Mouse (Mus musculus): ENCODE results near the gene Gm11168. TPM values are rescaled to one million over a fixed set of nuclear protein-coding genes. Genes with fewer than 3 reads are reported as not detected.
"Not testable (repeated sequence)": the region's sequence is repeated elsewhere in the genome, so short reads cannot be mapped to it uniquely, and the experiment has no call there.

Gene Gm11168
- polyA plus RNA-seq (2016; fragmentation: Nextera tagmentation; extraction: Ambion mirVana), result not detected in 2 replicates

DNA sequence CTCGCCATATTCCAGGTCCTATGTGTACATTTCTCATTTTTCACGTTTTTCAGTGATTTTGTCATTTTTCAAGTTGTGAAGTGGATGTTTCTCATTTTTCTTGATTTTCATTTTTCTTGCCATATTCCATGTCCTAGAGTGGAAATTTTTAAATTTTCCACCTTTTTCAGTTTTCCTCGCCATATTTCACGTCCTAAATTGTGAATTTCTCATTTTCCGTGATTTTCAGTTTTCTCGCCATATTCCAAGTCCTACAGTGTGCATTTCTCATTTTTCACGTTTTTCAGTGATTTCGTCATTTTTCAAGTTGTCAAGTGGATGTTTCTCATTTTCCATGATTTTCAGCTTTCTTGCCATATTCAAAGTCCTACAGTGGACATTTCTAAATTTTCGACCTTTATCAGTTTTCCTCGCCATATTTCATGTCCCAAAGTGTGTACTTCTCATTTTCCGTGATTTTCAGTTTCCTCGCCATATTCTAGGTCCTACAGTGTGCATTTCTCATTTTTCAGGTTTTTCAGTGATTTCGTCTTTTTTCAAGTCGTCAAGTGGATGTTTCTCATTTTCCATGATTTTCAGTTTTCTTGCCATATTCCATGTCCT, at the start of gene Gm11168:
Gm11168 (plus strand) TSS at position 553 of the 603 bp plus-strand sequence.
- not testable (repeated sequence) for H3K27ac ChIP-seq

DNA sequence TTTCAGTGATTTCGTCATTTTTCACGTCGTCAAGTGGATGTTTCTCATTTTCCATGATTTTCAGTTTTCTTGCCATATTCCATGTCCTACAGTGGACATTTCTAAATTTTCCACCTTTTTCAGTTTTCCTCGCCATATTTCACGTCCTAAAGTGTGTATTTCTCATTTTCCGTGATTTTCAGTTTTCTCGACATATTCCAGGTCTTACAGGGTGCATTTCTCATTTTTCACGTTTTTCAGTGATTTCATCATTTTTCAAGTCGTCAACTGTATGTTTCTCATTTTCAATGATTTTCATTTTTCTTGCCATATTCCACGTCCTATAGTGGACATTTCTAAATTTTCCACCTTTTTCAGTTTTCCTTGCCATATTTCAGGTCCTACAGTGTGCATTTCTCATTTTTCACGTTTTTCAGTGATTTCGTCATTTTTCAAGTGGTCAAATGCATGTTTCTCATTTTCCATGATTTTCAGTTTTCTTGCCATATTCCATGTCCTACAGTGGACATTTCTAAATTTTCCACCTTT, 2.6 kb upstream of the Gm11168 start, which contains the start of gene Gm10722:
Gm10722 (plus strand) TSS at position 478 of the 528 bp plus-strand sequence.
- 67% methylated on average over 12 of the region's 12 CpGs for WGBS

More for the DNA sequence above, at the start of gene Gm11168:
- not testable (repeated sequence) for DNase-seq (ENCODE audit: low spot score); H3K9me3 ChIP-seq; H3K4me1 ChIP-seq; H3K4me3 ChIP-seq; H3K27me3 ChIP-seq (ENCODE audit: insufficient read depth, poor library complexity, severe bottlenecking); H3K36me3 ChIP-seq
- 66% methylated on average over 6 of the region's 14 CpGs for WGBS

DNA sequence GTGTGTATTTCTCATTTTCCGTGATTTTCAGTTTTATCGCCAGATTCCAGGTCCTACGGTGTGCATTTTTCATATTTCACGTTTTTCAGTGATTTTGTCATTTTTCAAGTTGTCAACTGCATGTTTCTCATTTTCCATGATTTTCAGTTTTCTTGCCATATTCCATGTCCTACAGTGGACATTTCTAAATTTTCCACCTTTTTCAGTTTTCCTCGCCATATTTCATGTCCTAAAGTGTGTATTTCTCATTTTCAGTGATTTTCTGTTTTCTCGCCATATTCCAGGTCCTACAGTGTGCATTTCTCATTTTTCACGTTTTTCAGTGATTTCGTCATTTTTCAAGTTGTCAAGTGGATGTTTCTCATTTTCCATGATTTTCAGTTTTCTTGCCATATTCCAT, 2.1 kb upstream of the Gm11168 start:
- not testable (repeated sequence) for H3K4me3 ChIP-seq; H3K4me1 ChIP-seq; H3K36me3 ChIP-seq; H3K9me3 ChIP-seq; H3K27ac ChIP-seq; H3K27me3 ChIP-seq (ENCODE audit: insufficient read depth, poor library complexity, severe bottlenecking); DNase-seq (ENCODE audit: low spot score)
- 60% methylated on average over 8 of the region's 8 CpGs for whole genome bisulfite sequencing

More for the DNA sequence above, 2.6 kb upstream of the Gm11168 start, which contains the start of gene Gm10722:
- H3K36me3 ChIP-seq; H3K4me3 ChIP-seq; H3K27ac ChIP-seq; H3K9me3 ChIP-seq; H3K27me3 ChIP-seq (ENCODE audit: insufficient read depth, poor library complexity, severe bottlenecking); H3K4me1 ChIP-seq: not testable (repeated sequence)
- peak; percentile 75 for DNase-seq (ENCODE audit: low spot score)

DNA sequence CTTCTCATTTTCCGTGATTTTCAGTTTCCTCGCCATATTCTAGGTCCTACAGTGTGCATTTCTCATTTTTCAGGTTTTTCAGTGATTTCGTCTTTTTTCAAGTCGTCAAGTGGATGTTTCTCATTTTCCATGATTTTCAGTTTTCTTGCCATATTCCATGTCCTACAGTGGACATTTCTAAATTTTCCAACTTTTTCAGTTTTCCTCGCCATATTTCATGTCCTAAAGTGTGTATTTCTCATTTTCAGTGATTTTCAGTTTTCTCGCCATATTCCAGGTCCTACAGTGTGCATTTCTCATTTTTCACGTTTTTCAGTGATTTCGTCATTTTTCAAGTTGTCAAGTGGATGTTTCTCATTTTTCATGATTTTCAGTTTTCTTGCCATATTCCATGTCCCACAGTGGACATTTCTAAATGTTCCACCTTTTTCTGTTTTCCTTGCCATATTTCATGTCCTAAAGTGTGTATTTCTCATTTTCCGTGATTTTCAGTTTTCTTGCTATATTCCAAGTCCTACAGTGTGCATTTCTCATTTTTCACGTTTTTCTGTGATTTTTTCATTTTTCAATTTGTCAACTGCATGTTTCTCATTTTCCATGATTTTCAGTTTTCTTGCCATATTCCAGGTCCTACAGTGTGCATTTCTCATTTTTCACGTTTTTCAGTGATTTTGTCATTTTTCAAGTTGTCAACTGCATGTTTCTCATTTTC, 1.0 kb upstream of the Gm11168 start:
- H3K27ac ChIP-seq; H3K27me3 ChIP-seq (ENCODE audit: insufficient read depth, poor library complexity, severe bottlenecking); H3K9me3 ChIP-seq; H3K4me1 ChIP-seq; H3K36me3 ChIP-seq; H3K4me3 ChIP-seq: not testable (repeated sequence)
- peak; percentile 90 for DNase-seq (ENCODE audit: low spot score)
- WGBS, result 62% methylated on average over 9 of the region's 11 CpGs

DNA sequence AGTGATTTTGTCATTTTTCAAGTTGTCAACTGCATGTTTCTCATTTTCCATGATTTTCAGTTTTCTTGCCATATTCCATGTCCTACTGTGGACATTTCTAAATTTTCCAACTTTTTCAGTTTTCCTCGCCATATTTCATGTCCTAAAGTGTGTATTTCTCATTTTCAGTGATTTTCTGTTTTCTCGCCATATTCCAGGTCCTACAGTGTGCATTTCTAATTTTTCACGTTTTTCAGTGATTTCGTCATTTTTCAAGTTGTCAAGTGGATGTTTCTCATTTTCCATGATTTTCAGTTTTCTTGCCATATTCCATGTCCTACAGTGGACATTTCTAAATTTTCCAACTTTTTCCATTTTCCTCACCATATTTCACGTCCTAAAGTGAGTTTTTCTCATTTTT, 3.0 kb downstream of the Gm11168 start:
- H3K4me3 ChIP-seq; H3K27ac ChIP-seq; H3K27me3 ChIP-seq (ENCODE audit: insufficient read depth, poor library complexity, severe bottlenecking); DNase-seq (ENCODE audit: low spot score); H3K4me1 ChIP-seq; H3K9me3 ChIP-seq; H3K36me3 ChIP-seq: not testable (repeated sequence)
- WGBS, result 80% methylated on average over 1 of the region's 5 CpGs

DNA sequence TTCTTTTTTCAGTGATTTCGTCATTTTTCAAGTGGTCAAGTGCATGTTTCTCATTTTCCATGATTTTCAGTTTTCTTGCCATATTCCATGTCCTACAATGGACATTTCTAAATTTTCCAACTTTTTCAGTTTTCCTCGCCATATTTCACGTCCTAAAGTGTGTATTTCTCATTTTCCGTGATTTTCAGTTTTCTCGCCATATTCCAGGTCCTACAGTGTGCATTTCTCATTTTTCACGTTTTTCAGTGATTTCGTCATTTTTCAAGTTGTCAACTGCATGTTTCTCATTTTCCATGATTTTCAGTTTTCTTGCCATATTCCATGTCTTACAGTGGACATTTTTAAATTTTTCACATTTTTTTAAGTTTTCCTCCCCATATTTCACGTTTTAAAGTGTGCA, 3.5 kb downstream of the Gm11168 start:
- H3K27me3 ChIP-seq (ENCODE audit: insufficient read depth, poor library complexity, severe bottlenecking); H3K9me3 ChIP-seq; H3K4me1 ChIP-seq; H3K36me3 ChIP-seq; H3K4me3 ChIP-seq; DNase-seq (ENCODE audit: low spot score); H3K27ac ChIP-seq: not testable (repeated sequence)
- 69% methylated on average over 8 of the region's 8 CpGs for WGBS

DNA sequence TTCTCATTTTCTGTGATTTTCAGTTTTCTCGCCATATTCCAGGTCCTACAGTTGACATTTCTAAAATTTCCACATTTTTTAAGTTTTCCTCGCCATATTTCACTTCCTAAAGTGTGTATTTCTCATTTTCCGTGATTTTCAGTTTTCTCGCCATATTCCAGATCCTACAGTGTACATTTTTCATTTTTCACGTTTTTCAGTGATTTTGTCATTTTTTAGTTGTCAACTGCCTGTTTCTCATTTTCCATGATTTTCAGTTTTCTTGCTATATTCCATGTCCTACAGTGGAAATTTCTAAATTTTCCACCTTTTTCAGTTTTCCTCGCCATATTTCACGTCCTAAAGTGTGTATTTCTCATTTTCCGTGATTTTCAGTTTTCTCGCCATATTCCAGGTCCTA, 4.1 kb downstream of the Gm11168 start:
- H3K9me3 ChIP-seq; H3K27me3 ChIP-seq (ENCODE audit: insufficient read depth, poor library complexity, severe bottlenecking); H3K36me3 ChIP-seq; H3K4me3 ChIP-seq; H3K27ac ChIP-seq; H3K4me1 ChIP-seq: not testable (repeated sequence)
- 71% methylated on average over 8 of the region's 9 CpGs for WGBS
- peak; percentile 75 for DNase-seq (ENCODE audit: low spot score)

DNA sequence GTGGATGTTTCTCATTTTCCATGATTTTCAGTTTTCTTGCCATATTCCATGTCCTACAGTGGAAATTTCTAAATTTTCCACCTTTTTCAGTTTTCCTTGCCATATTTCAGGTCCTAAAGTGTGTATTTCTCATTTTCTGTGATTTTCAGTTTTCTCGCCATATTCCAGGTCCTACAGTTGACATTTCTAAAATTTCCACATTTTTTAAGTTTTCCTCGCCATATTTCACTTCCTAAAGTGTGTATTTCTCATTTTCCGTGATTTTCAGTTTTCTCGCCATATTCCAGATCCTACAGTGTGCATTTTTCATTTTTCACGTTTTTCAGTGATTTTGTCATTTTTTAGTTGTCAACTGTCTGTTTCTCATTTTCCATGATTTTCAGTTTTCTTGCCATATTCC, 6.2 kb downstream of the Gm11168 start:
- H3K4me3 ChIP-seq; H3K4me1 ChIP-seq; H3K9me3 ChIP-seq; H3K36me3 ChIP-seq; H3K27ac ChIP-seq; H3K27me3 ChIP-seq (ENCODE audit: insufficient read depth, poor library complexity, severe bottlenecking); DNase-seq (ENCODE audit: low spot score): not testable (repeated sequence)
- no CpG with 5 or more reads among the region's 5 CpGs for WGBS

DNA sequence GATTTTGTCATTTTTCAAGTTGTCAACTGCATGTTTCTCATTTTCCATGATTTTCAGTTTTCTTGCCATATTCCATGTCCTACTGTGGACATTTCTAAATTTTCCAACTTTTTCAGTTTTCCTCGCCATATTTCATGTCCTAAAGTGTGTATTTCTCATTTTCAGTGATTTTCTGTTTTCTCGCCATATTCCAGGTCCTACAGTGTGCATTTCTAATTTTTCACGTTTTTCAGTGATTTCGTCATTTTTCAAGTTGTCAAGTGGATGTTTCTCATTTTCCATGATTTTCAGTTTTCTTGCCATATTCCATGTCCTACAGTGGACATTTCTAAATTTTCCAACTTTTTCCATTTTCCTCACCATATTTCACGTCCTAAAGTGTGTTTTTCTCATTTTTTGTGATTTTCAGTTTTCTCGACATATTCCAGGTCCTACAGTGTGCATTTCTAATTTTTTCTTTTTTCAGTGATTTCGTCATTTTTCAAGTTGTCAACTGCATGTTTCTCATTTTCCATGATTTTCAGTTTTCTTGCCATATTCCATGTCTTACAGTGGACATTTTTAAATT, 9.0 kb downstream of the Gm11168 start:
- not testable (repeated sequence) for H3K9me3 ChIP-seq; H3K27ac ChIP-seq; H3K4me1 ChIP-seq; H3K36me3 ChIP-seq; H3K4me3 ChIP-seq; H3K27me3 ChIP-seq (ENCODE audit: insufficient read depth, poor library complexity, severe bottlenecking); DNase-seq (ENCODE audit: low spot score)
- 74% methylated on average over 3 of the region's 7 CpGs for WGBS

DNA sequence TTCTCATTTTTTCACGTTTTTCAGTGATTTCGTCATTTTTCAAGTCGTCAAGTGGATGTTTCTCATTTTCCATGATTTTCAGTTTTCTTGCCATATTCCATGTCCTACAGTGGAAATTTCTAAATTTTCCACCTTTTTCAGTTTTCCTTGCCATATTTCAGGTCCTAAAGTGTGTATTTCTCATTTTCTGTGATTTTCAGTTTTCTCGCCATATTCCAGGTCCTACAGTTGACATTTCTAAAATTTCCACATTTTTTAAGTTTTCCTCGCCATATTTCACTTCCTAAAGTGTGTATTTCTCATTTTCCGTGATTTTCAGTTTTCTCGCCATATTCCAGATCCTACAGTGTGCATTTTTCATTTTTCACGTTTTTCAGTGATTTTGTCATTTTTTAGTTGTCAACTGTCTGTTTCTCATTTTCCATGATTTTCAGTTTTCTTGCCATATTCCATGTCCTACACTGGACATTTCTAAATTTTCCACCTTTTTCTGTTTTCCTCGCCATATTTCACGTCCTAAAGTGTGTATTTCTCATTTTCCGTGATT, 9.7 kb downstream of the Gm11168 start, which contains the start of gene Gm10721:
Gm10721 (plus strand) TSS at position 408 of the 547 bp plus-strand sequence.
- not testable (repeated sequence) for H3K27ac ChIP-seq; H3K4me1 ChIP-seq; DNase-seq (ENCODE audit: low spot score); H3K36me3 ChIP-seq; H3K4me3 ChIP-seq; H3K9me3 ChIP-seq; H3K27me3 ChIP-seq (ENCODE audit: insufficient read depth, poor library complexity, severe bottlenecking)
- WGBS, result no CpG with 5 or more reads among the region's 11 CpGs

DNA sequence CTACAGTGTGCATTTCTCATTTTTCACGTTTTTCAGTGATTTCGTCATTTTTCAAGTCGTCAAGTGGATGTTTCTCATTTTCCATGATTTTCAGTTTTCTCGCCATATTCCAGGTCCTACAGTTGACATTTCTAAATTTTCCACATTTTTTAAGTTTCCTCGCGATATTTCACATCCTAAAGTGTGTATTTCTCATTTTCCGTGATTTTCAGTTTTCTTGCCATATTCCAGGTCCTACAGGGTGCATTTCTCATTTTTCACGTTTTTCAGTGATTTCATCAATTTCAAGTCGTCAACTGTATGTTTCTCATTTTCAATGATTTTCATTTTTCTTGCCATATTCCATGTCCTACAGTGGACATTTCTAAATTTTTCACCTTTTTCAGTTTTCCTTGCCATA, 12.2 kb downstream of the Gm11168 start, which contains the start of gene Gm10720:
Gm10720 (plus strand) TSS at position 301 of the 400 bp plus-strand sequence.
- not testable (repeated sequence) for H3K27ac ChIP-seq; H3K4me1 ChIP-seq; DNase-seq (ENCODE audit: low spot score); H3K9me3 ChIP-seq; H3K27me3 ChIP-seq (ENCODE audit: insufficient read depth, poor library complexity, severe bottlenecking); H3K4me3 ChIP-seq; H3K36me3 ChIP-seq
- WGBS, result 68% methylated on average over 5 of the region's 9 CpGs

DNA sequence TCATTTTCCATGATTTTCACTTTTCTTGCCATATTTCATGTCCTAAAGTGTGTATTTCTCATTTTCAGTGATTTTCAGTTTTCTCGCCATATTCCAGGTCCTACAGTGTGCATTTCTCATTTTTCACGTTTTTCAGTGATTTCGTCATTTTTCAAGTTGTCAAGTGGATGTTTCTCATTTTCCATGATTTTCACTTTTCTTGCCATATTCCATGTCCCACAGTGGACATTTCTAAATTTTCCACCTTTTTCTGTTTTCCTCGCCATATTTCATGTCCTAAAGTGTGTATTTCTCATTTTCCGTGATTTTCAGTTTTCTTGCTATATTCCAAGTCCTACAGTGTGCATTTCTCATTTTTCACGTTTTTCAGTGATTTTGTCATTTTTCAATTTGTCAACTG, 12.8 kb downstream of the Gm11168 start:
- H3K27ac ChIP-seq; H3K9me3 ChIP-seq; H3K4me1 ChIP-seq; DNase-seq (ENCODE audit: low spot score); H3K27me3 ChIP-seq (ENCODE audit: insufficient read depth, poor library complexity, severe bottlenecking); H3K4me3 ChIP-seq; H3K36me3 ChIP-seq: not testable (repeated sequence)
- WGBS, result 71% methylated on average over 6 of the region's 6 CpGs

DNA sequence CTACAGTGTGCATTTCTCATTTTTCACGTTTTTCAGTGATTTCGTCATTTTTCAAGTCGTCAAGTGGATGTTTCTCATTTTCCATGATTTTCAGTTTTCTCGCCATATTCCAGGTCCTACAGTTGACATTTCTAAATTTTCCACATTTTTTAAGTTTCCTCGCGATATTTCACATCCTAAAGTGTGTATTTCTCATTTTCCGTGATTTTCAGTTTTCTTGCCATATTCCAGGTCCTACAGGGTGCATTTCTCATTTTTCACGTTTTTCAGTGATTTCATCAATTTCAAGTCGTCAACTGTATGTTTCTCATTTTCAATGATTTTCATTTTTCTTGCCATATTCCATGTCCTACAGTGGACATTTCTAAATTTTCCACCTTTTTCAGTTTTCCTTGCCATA, 14.0 kb downstream of the Gm11168 start, which contains the start of gene Gm10719:
Gm10719 (plus strand) TSS at position 301 of the 400 bp plus-strand sequence.
- H3K36me3 ChIP-seq; H3K9me3 ChIP-seq; H3K4me1 ChIP-seq; H3K27me3 ChIP-seq (ENCODE audit: insufficient read depth, poor library complexity, severe bottlenecking); H3K27ac ChIP-seq; DNase-seq (ENCODE audit: low spot score); H3K4me3 ChIP-seq: not testable (repeated sequence)
- WGBS, result 37% methylated on average over 2 of the region's 9 CpGs
